Mouse (Mus musculus): ENCODE measurements around the gene Ptpn21. TPM values are rescaled to one million over a fixed set of nuclear protein-coding genes. Genes with fewer than 3 reads are reported as not detected.

Gene Ptpn21
- polyA plus RNA-seq, 1 experiment from 2014 or later = 8.3 TPM

- peaks cover 17% of the 10 kb centered on the region for H3K4me1 ChIP-seq (replicated peaks)
- no peak for ATAC-seq (replicated peaks; ENCODE audit: insufficient number of reproducible peaks, insufficient read depth, low FRiP score, low read depth)
- no peak overlapping the region for H3K4me3 ChIP-seq
- no peaks in the 10 kb centered on the region for H3K9me3 ChIP-seq (replicated peaks)
- H3K27ac ChIP-seq = peak overlapping the region; percentile 59
- no peaks in the 10 kb centered on the region for H3K36me3 ChIP-seq
- no peak overlapping the region for H3K9ac ChIP-seq
- WGBS = 72% methylated on average over 3 of the region's 3 CpGs
- H3K4me2 ChIP-seq = 0 out of 2 replicates have a peak overlapping the region, but pooled peaks have one; percentile 1
- H3K27me3 ChIP-seq = no peaks in the 10 kb centered on the region
Observed at GRCm38 (mm10) chr12:98721030-98721429, 16.2 kb downstream of the Ptpn21 start.

GRCm38 (mm10) chr12:98720628-98721027 is 16.6 kb downstream of the Ptpn21 start:
- H3K27ac ChIP-seq = peak overlapping the region; percentile 59
- 0 out of 2 replicates have a peak overlapping the region, but pooled peaks have one; percentile 1 for H3K4me2 ChIP-seq
- H3K4me1 ChIP-seq (replicated peaks) = peaks cover 18% of the 10 kb centered on the region
- H3K36me3 ChIP-seq = no peaks in the 10 kb centered on the region
- no peaks in the 10 kb centered on the region for H3K27me3 ChIP-seq
- H3K4me3 ChIP-seq = no peak overlapping the region
- no peak overlapping the region for H3K9ac ChIP-seq
- H3K9me3 ChIP-seq (replicated peaks) = no peaks in the 10 kb centered on the region
- WGBS = 51% methylated on average over 3 of the region's 3 CpGs
- no peak for ATAC-seq (replicated peaks; ENCODE audit: insufficient number of reproducible peaks, insufficient read depth, low FRiP score, low read depth)

- no peaks in the 10 kb centered on the region for H3K9me3 ChIP-seq (replicated peaks)
- H3K27me3 ChIP-seq = no peaks in the 10 kb centered on the region
- 82% methylated on average over 2 of the region's 2 CpGs for WGBS
- no peak overlapping the region for H3K27ac ChIP-seq
- peaks cover 42% of the 10 kb centered on the region for H3K4me1 ChIP-seq (replicated peaks)
- no peak overlapping the region for H3K4me2 ChIP-seq
- no peak overlapping the region for H3K4me3 ChIP-seq
- H3K9ac ChIP-seq = no peak overlapping the region
- ATAC-seq (replicated peaks; ENCODE audit: insufficient number of reproducible peaks, insufficient read depth, low FRiP score, low read depth) = no peak
- H3K36me3 ChIP-seq = no peaks in the 10 kb centered on the region
Observed at GRCm38 (mm10) chr12:98716142-98716541, 21.1 kb downstream of the Ptpn21 start.

- Histone ChIP-seq H3K9ac (no peak overlapping the region), H3K4me1 (replicated peaks) (peaks cover 30% of the 10 kb centered on the region), H3K9me3 (replicated peaks) (no peaks in the 10 kb centered on the region), H3K4me2 (peak overlapping the region; percentile 6; the same call in 1 of the 2 replicates), H3K36me3 (no peaks in the 10 kb centered on the region), H3K4me3 (no peak overlapping the region), H3K27ac (no peak overlapping the region), H3K27me3 (no peaks in the 10 kb centered on the region)
- ATAC-seq (replicated peaks; ENCODE audit: insufficient number of reproducible peaks, insufficient read depth, low FRiP score, low read depth) = no peak
- 16% methylated on average over 11 of the region's 11 CpGs for WGBS
Observed at GRCm38 (mm10) chr12:98714757-98715156, 22.4 kb downstream of the Ptpn21 start.

GRCm38 (mm10) chr12:98713621-98714103 is 23.5 kb downstream of the Ptpn21 start:
- H3K9me3 ChIP-seq (replicated peaks) = no peaks in the 10 kb centered on the region
- no peak overlapping the region for H3K27ac ChIP-seq
- no peak for ATAC-seq (replicated peaks; ENCODE audit: insufficient number of reproducible peaks, insufficient read depth, low FRiP score, low read depth)
- no peak overlapping the region for H3K4me2 ChIP-seq
- 36% methylated on average over 7 of the region's 7 CpGs for WGBS
- no peak overlapping the region for H3K9ac ChIP-seq
- no peaks in the 10 kb centered on the region for H3K36me3 ChIP-seq
- no peak overlapping the region for H3K4me3 ChIP-seq
- H3K27me3 ChIP-seq = no peaks in the 10 kb centered on the region
- peaks cover 30% of the 10 kb centered on the region for H3K4me1 ChIP-seq (replicated peaks)

- H3K4me2 ChIP-seq = no peak overlapping the region
- no peak overlapping the region for H3K4me3 ChIP-seq
- H3K9me3 ChIP-seq (replicated peaks) = no peaks in the 10 kb centered on the region
- peaks cover 30% of the 10 kb centered on the region for H3K4me1 ChIP-seq (replicated peaks)
- H3K36me3 ChIP-seq = no peaks in the 10 kb centered on the region
- WGBS = 73% methylated on average over 6 of the region's 6 CpGs
- H3K27ac ChIP-seq = 0 out of 2 replicates have a peak overlapping the region, but pooled peaks have one; percentile 12
- H3K27me3 ChIP-seq = no peaks in the 10 kb centered on the region
- H3K9ac ChIP-seq = no peak overlapping the region
- no peak for ATAC-seq (replicated peaks; ENCODE audit: insufficient number of reproducible peaks, insufficient read depth, low FRiP score, low read depth)
Observed at GRCm38 (mm10) chr12:98712819-98713218, 24.4 kb downstream of the Ptpn21 start.

GRCm38 (mm10) chr12:98703961-98704360 is 33.2 kb downstream of the Ptpn21 start:
- no peaks in the 10 kb centered on the region for H3K9me3 ChIP-seq (replicated peaks)
- H3K27me3 ChIP-seq = no peaks in the 10 kb centered on the region
- H3K36me3 ChIP-seq = peaks cover 28% of the 10 kb centered on the region; the same call in 1 of the 2 replicates
- H3K4me2 ChIP-seq = no peak overlapping the region
- H3K9ac ChIP-seq = no peak overlapping the region
- 92% methylated on average over 10 of the region's 10 CpGs for WGBS
- no peaks in the 10 kb centered on the region for H3K4me1 ChIP-seq (replicated peaks)
- H3K4me3 ChIP-seq = no peak overlapping the region
- ATAC-seq (replicated peaks; ENCODE audit: insufficient number of reproducible peaks, insufficient read depth, low FRiP score, low read depth) = no peak
- H3K27ac ChIP-seq = no peak overlapping the region

- WGBS = 82% methylated on average over 2 of the region's 2 CpGs
Observed at GRCm38 (mm10) chr12:98703554-98703953, 33.7 kb downstream of the Ptpn21 start.

GRCm38 (mm10) chr12:98701564-98701963 is 35.6 kb downstream of the Ptpn21 start:
- Histone ChIP-seq H3K9ac (no peak overlapping the region), H3K36me3 (peaks cover 32% of the 10 kb centered on the region; the same call in 1 of the 2 replicates), H3K4me2 (no peak overlapping the region), H3K4me1 (replicated peaks) (no peaks in the 10 kb centered on the region), H3K27me3 (no peaks in the 10 kb centered on the region), H3K27ac (no peak overlapping the region), H3K4me3 (no peak overlapping the region), H3K9me3 (replicated peaks) (no peaks in the 10 kb centered on the region)
- WGBS = 87% methylated on average over 9 of the region's 9 CpGs
- no peak for ATAC-seq (replicated peaks; ENCODE audit: insufficient number of reproducible peaks, insufficient read depth, low FRiP score, low read depth)

More at GRCm38 (mm10) chr12:98703554-98703953, 33.7 kb downstream of the Ptpn21 start:
- H3K27me3 ChIP-seq = no peaks in the 10 kb centered on the region
- H3K9ac ChIP-seq = no peak overlapping the region
- ATAC-seq (replicated peaks; ENCODE audit: insufficient number of reproducible peaks, insufficient read depth, low FRiP score, low read depth) = no peak
- no peak overlapping the region for H3K4me2 ChIP-seq
- no peak overlapping the region for H3K4me3 ChIP-seq
- peaks cover 30% of the 10 kb centered on the region; the same call in 1 of the 2 replicates for H3K36me3 ChIP-seq
- H3K27ac ChIP-seq = no peak overlapping the region
- H3K9me3 ChIP-seq (replicated peaks) = no peaks in the 10 kb centered on the region
- no peaks in the 10 kb centered on the region for H3K4me1 ChIP-seq (replicated peaks)

- Histone ChIP-seq H3K9ac (no peak overlapping the region), H3K36me3 (peaks cover 25% of the 10 kb centered on the region; the same call in 1 of the 2 replicates)
Observed at GRCm38 (mm10) chr12:98697202-98697601, 40.0 kb downstream of the Ptpn21 start.

GRCm38 (mm10) chr12:98690230-98690629 is 47.0 kb downstream of the Ptpn21 start:
- Histone ChIP-seq H3K4me3 (no peak overlapping the region), H3K27me3 (no peaks in the 10 kb centered on the region), H3K36me3 (peaks cover 63% of the 10 kb centered on the region), H3K9me3 (replicated peaks) (no peaks in the 10 kb centered on the region), H3K4me2 (no peak overlapping the region), H3K4me1 (replicated peaks) (no peaks in the 10 kb centered on the region), H3K9ac (no peak overlapping the region), H3K27ac (no peak overlapping the region)
- WGBS = 87% methylated on average over 8 of the region's 8 CpGs
- ATAC-seq (replicated peaks; ENCODE audit: insufficient number of reproducible peaks, insufficient read depth, low FRiP score, low read depth) = no peak

More at GRCm38 (mm10) chr12:98697202-98697601, 40.0 kb downstream of the Ptpn21 start:
- Histone ChIP-seq H3K9me3 (replicated peaks) (no peaks in the 10 kb centered on the region), H3K4me2 (no peak overlapping the region), H3K4me1 (replicated peaks) (no peaks in the 10 kb centered on the region), H3K27me3 (no peaks in the 10 kb centered on the region), H3K4me3 (no peak overlapping the region), H3K27ac (no peak overlapping the region)
- no peak for ATAC-seq (replicated peaks; ENCODE audit: insufficient number of reproducible peaks, insufficient read depth, low FRiP score, low read depth)
- WGBS = 58% methylated on average over 5 of the region's 5 CpGs

GRCm38 (mm10) chr12:98683574-98683973 is 53.6 kb downstream of the Ptpn21 start:
- WGBS = 22% methylated on average over 6 of the region's 6 CpGs
- H3K4me1 ChIP-seq (replicated peaks) = peaks cover 9% of the 10 kb centered on the region
- H3K4me3 ChIP-seq = no peak overlapping the region
- peaks cover 49% of the 10 kb centered on the region for H3K36me3 ChIP-seq
- H3K27ac ChIP-seq = peak overlapping the region; percentile 36
- no peak for ATAC-seq (replicated peaks; ENCODE audit: insufficient number of reproducible peaks, insufficient read depth, low FRiP score, low read depth)
- peak overlapping the region; percentile 31 for H3K4me2 ChIP-seq
- no peaks in the 10 kb centered on the region for H3K9me3 ChIP-seq (replicated peaks)
- H3K9ac ChIP-seq = no peak overlapping the region
- H3K27me3 ChIP-seq = no peaks in the 10 kb centered on the region

All from heart, embryonic 15.5 days (tissue).